Mouse (Mus musculus) MEL (cell line): Measurements from ENCODE around the gene Htra2.

Experiments
- CTCF ChIP-seq, 3 experiments: IDR thresholded peaks in 2 of 3; conservative IDR thresholded peaks in 1 of 3; 2 replicates each; pipeline ENCODE4 v1.5.1; 2011 to 2012; ENCODE audit warnings: low read length in 3 of 3, low read depth in 2 of 3, mild to moderate bottlenecking in 2 of 3, improper control_type of control experiment in 1 of 3, inconsistent platforms in 1 of 3, mixed read lengths in 1 of 3, moderate library complexity in 1 of 3; ENCODE audit not compliant: control insufficient read depth in 1 of 3, insufficient read depth in 1 of 3, poor library complexity in 1 of 3, severe bottlenecking in 1 of 3
- EP300 ChIP-seq, 2 experiments: IDR thresholded peaks; 2 replicates each; pipeline ENCODE4 v1.6.1; 2011; ENCODE audit warnings: improper control_type of control experiment in 2 of 2, low read length in 2 of 2, low read depth in 1 of 2, mild to moderate bottlenecking in 1 of 2
- GABPA ChIP-seq: IDR thresholded peaks from 2 replicates; pipeline ENCODE4 v1.6.1; 2012; ENCODE audit warnings: low read depth, mild to moderate bottlenecking, inconsistent platforms, low read length, improper control_type of control experiment, moderate library complexity
- HCFC1 ChIP-seq: IDR thresholded peaks from 2 replicates; pipeline ENCODE4 v1.6.1; 2012; ENCODE audit warnings: low read depth, mild to moderate bottlenecking, inconsistent platforms, low read length, improper control_type of control experiment, moderate library complexity
- MAFK ChIP-seq: IDR thresholded peaks from 2 replicates; pipeline ENCODE4 v1.6.1; 2011; ENCODE audit warnings: low read depth, mild to moderate bottlenecking, low read length, improper control_type of control experiment, borderline replicate concordance
- MAZ ChIP-seq: IDR thresholded peaks from 2 replicates; pipeline ENCODE4 v1.6.1; 2012; ENCODE audit warnings: low read depth, mild to moderate bottlenecking, inconsistent platforms, low read length, improper control_type of control experiment
- NELFE ChIP-seq: IDR thresholded peaks from 2 replicates; pipeline ENCODE4 v1.6.1; 2011; ENCODE audit warnings: low read depth, low read length, improper control_type of control experiment
- POLR2A ChIP-seq, 2 experiments: IDR thresholded peaks; 2 replicates each; pipeline ENCODE4 v1.6.1; 2011 to 2012; ENCODE audit warnings: low read length in 2 of 2, mild to moderate bottlenecking in 2 of 2, control low read depth in 1 of 2, improper control_type of control experiment in 1 of 2, low read depth in 1 of 2, moderate library complexity in 1 of 2; ENCODE audit not compliant: control insufficient read depth in 1 of 2, insufficient read depth in 1 of 2, poor library complexity in 1 of 2
- RCOR1 ChIP-seq: IDR thresholded peaks from 2 replicates; pipeline ENCODE4 v1.6.1; 2012; ENCODE audit warnings: low read depth, mild to moderate bottlenecking, inconsistent platforms, low read length, improper control_type of control experiment
- USF1 ChIP-seq: IDR thresholded peaks from 2 replicates; pipeline ENCODE4 v1.6.1; 2014; ENCODE audit warnings: low read depth, mild to moderate bottlenecking, inconsistent platforms, low read length, improper control_type of control experiment, moderate library complexity
- ZC3H11A ChIP-seq: IDR thresholded peaks from 2 replicates; pipeline ENCODE4 v1.6.1; 2012; ENCODE audit warnings: low read depth, mild to moderate bottlenecking, inconsistent platforms, low read length, improper control_type of control experiment
- ZKSCAN1 ChIP-seq: IDR thresholded peaks from 2 replicates; pipeline ENCODE4 v1.6.1; 2012; ENCODE audit warnings: low read depth, mild to moderate bottlenecking, inconsistent platforms, low read length, improper control_type of control experiment, moderate library complexity
- ZMIZ1 ChIP-seq: IDR thresholded peaks from 2 replicates; pipeline ENCODE4 v1.6.1; 2012; ENCODE audit warnings: low read depth, mild to moderate bottlenecking, inconsistent platforms, low read length, improper control_type of control experiment, moderate library complexity

DNA sequence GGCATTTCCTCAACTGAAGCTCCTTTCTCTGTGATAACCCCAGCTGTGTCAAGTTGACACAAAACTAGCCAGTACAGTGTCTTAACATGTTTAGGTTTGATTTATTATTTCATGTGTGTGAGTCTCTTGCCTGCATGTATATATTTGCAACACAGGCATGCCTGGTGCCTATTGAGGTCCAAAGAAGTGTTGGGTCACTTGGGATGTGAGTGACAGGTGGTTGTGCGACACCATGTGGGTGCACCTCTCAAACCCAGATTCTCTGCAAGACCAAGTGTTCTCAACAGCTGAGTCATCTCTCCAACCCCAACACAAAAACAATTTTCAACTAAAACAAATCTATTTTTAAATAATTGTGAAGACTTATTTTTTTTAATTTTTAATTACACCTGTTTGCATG, 52.0 kb downstream of the Htra2 start:
- TF ChIP-seq USF1 (no peak), MAZ (no peak), POLR2A (IDR thresholded peaks at IDR 0.05; ENCODE audit: control insufficient read depth in 1 of 2, insufficient read depth in 1 of 2, low read depth in 1 of 2, low read length in 2 of 2, poor library complexity in 1 of 2) (no peak), HCFC1 (no peak), GABPA (no peak), ZMIZ1 (no peak), MAFK (no peak), CTCF (IDR thresholded peaks at IDR 0.05 in 2 of 3, conservative IDR thresholded peaks at IDR 0.05 in 1 of 3; ENCODE audit: control insufficient read depth in 1 of 3, insufficient read depth in 1 of 3, low read depth in 2 of 3, low read length in 3 of 3, poor library complexity in 1 of 3, severe bottlenecking in 1 of 3) (no peak), ZC3H11A (no peak), RCOR1 (no peak), EP300 (IDR thresholded peaks at IDR 0.05; ENCODE audit: low read depth in 1 of 2, low read length in 2 of 2) (no peak), ZKSCAN1 (no peak), NELFE (no peak)
